8 mouse cellular contexts compared by ENCODE assay signal in the genomic region with DNA sequence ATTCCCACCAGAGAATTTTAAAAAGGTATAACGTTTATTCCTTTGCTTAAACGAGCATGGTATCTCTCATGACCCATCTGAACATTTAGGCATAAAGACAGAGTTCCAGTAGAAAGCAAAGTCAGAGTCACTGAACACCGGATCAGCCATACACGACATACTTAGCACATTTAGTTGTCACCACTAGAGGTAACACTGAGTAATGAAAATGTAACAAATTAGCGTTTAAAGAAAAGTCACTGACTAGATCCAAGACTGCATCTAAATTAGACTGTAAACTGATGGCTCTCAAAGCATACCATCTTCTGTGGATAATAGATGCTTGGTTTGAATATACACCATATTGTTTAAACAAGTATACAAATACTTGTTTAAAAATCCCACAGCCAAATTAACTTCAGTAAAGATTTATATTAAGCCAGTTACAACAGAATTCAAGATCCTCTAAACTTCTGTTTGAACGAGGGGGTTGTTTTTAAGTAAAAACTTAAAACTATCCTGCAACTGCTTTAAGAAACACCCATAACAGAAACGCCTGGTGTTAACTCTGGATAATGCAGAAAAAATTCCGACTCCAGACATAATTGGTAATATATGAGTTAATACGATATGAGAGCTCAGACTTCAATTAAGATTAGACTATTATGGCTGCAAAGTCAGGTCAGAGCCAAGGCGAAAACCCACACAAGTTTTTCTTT. TPM values are rescaled to one million over a fixed set of nuclear protein-coding genes. Genes with fewer than 3 reads are reported as not detected.
DNase-seq lines count a peak whose midpoint lies in the region; ATAC-seq and TF ChIP-seq lines count a peak whose summit lies in the region.

No protein-coding gene starts in this region.

- H3K4me2 ChIP-seq in embryonic facial prominence, embryonic 15.5 days (replicated peaks): peak overlapping the region; percentile 75
- peak overlapping the region; percentile 77 for H3K4me2 ChIP-seq in limb, embryonic 11.5 days (ENCODE audit: low read depth, severe bottlenecking)

- DNase-seq in heart, adult 2 months: no peak
- no peak for DNase-seq in heart, adult 18-20 months
- peak; percentile 35 for DNase-seq in CD4-positive helper T cell, adult 2 months (ENCODE audit: low read depth, low spot score)
- no peak for DNase-seq in limb, embryonic 11.5 days (ENCODE audit: low spot score)
- no peak for DNase-seq in ovary, adult 18-20 months (ENCODE audit: low spot score)
- no peak for DNase-seq in urinary bladder, postnatal 14 days (ENCODE audit: low spot score)

- no peaks in the 10 kb centered on the region; the same call in 1 of the 2 replicates for H3K36me3 ChIP-seq in heart, adult 2 months (ENCODE audit: control insufficient read depth, insufficient read depth, low read length)
- H3K36me3 ChIP-seq in embryonic facial prominence, embryonic 15.5 days: peaks cover 16% of the 10 kb centered on the region
- peaks cover 10% of the 10 kb centered on the region; the same call in 1 of the 2 replicates for H3K36me3 ChIP-seq in limb, embryonic 11.5 days (ENCODE audit: control insufficient read depth, insufficient read depth, low read length)
- H3K36me3 ChIP-seq in small intestine, adult 2 months (ENCODE audit: control insufficient read depth, insufficient read depth, low read length): peaks cover 3% of the 10 kb centered on the region; the same call in 1 of the 2 replicates

- 6% methylated on average over 10 of the region's 10 CpGs for WGBS in heart, adult 2 months
- WGBS in embryonic facial prominence, embryonic 15.5 days: 24% methylated on average over 10 of the region's 10 CpGs
- WGBS in limb, embryonic 11.5 days: 33% methylated on average over 10 of the region's 10 CpGs
- 4% methylated on average over 10 of the region's 10 CpGs for WGBS in small intestine, adult 2 months

- no peaks in the 10 kb centered on the region for H3K9me3 ChIP-seq in embryonic facial prominence, embryonic 15.5 days (replicated peaks)
- no peaks in the 10 kb centered on the region for H3K9me3 ChIP-seq in limb, embryonic 11.5 days (ENCODE audit: control insufficient read depth, low read length)

- H3K27ac ChIP-seq in heart, adult 2 months: peak overlapping the region; percentile 97
- H3K27ac ChIP-seq in embryonic facial prominence, embryonic 15.5 days (replicated peaks): peak overlapping the region; percentile 78; the same call in 1 of the 2 replicates
- no peak overlapping the region for H3K27ac ChIP-seq in limb, embryonic 11.5 days (replicated peaks; ENCODE audit: low read depth, low read length)
- H3K27ac ChIP-seq in small intestine, adult 2 months (ENCODE audit: insufficient read depth, low read depth, low read length): peak overlapping the region; percentile 80

- no peak for ATAC-seq in embryonic facial prominence, embryonic 15.5 days (ENCODE audit: insufficient number of reproducible peaks, low FRiP score, low TSS enrichment, low read depth)
- no peak for ATAC-seq in limb, embryonic 11.5 days (ENCODE audit: insufficient number of reproducible peaks, low FRiP score, low TSS enrichment, low read depth)

- TF ChIP-seq POLR2A in heart, adult 2 months (IDR thresholded peaks at IDR 0.05; ENCODE audit: insufficient read depth, low read depth, low read length): no peak
- no peak for TF ChIP-seq POLR2A in small intestine, adult 2 months (IDR thresholded peaks at IDR 0.05; ENCODE audit: low read depth, low read length)

- H3K4me1 ChIP-seq in heart, adult 2 months (ENCODE audit: control insufficient read depth, insufficient read depth, low read length): peaks cover 1% of the 10 kb centered on the region; the same call in 1 of the 2 replicates
- H3K4me1 ChIP-seq in embryonic facial prominence, embryonic 15.5 days: peaks cover 8% of the 10 kb centered on the region; the same call in 1 of the 2 replicates
- H3K4me1 ChIP-seq in limb, embryonic 11.5 days (ENCODE audit: control insufficient read depth, insufficient read depth, low read length): no peaks in the 10 kb centered on the region
- H3K4me1 ChIP-seq in small intestine, adult 2 months (ENCODE audit: control insufficient read depth, insufficient read depth, insufficient read length, low read length): peaks cover 3% of the 10 kb centered on the region

- no peaks in the 10 kb centered on the region for H3K79me2 ChIP-seq in heart, adult 2 months (replicated peaks; ENCODE audit: control insufficient read depth, insufficient read depth, low read length)

- TF ChIP-seq CTCF in heart, adult 2 months (IDR thresholded peaks at IDR 0.05): peak; percentile 53
- no peak for TF ChIP-seq CTCF in small intestine, adult 2 months (IDR thresholded peaks at IDR 0.05; ENCODE audit: extremely low read depth, insufficient read length, insufficient replicate concordance, low read depth, low read length)

- H3K9ac ChIP-seq in heart, adult 2 months (ENCODE audit: low read depth, low read length): no peak overlapping the region; the same call in 1 of the 2 replicates
- H3K9ac ChIP-seq in embryonic facial prominence, embryonic 15.5 days: peak overlapping the region; percentile 68
- H3K9ac ChIP-seq in limb, embryonic 11.5 days (ENCODE audit: low read length): no peak overlapping the region

- intact Hi-C loops in heart, adult 2 months (cut with DNase I): no loop called here

- no peak for TF ChIP-seq EP300 in heart, adult 2 months (IDR thresholded peaks at IDR 0.05; ENCODE audit: insufficient read depth, low read depth, low read length)

- no peaks in the 10 kb centered on the region for H3K27me3 ChIP-seq in heart, adult 2 months (ENCODE audit: control insufficient read depth, insufficient read depth, low read length)
- no peaks in the 10 kb centered on the region for H3K27me3 ChIP-seq in embryonic facial prominence, embryonic 15.5 days
- H3K27me3 ChIP-seq in limb, embryonic 11.5 days (ENCODE audit: control insufficient read depth, insufficient read depth, low read length): no peaks in the 10 kb centered on the region
- no peaks in the 10 kb centered on the region for H3K27me3 ChIP-seq in small intestine, adult 2 months (ENCODE audit: control insufficient read depth, insufficient read depth, low read length)

- peak overlapping the region; percentile 66 for H3K4me3 ChIP-seq in heart, adult 2 months
- peak overlapping the region; percentile 79 for H3K4me3 ChIP-seq in embryonic facial prominence, embryonic 15.5 days (replicated peaks)
- peak overlapping the region; percentile 67 for H3K4me3 ChIP-seq in limb, embryonic 11.5 days (ENCODE audit: low read depth, low read length)
- peak overlapping the region; percentile 76; the same call in 1 of the 2 replicates for H3K4me3 ChIP-seq in small intestine, adult 2 months (ENCODE audit: low read depth, low read length)

RNA-seq across cellular contexts. Expression of a gene that starts 1.2 kb away (rescaled TPM):
- 1 to 10 TPM in 1 of 2 experiments, under 1 TPM in 1; 0.99 to 1.7 TPM for total RNA-seq in heart, adult 2 months (2021)
- 1.2 and 1.8 TPM in 2 replicates for polyA plus RNA-seq in heart, adult 2 months (2012; rRNA removed)
- total RNA-seq in heart, adult 18-20 months (2021): 1 to 10 TPM; 1.6 to 1.8 TPM
- polyA plus RNA-seq in embryonic facial prominence, embryonic 15.5 days (2015; fragmentation: Nextera tagmentation; extraction: Ambion mirVana): 31.9 and 34.8 TPM in 2 replicates
- 36.9 and 38.9 TPM in 2 replicates for polyA plus RNA-seq in limb, embryonic 11.5 days (2014; fragmentation: Nextera tagmentation; extraction: Ambion mirVana)
- polyA plus RNA-seq in small intestine, adult 2 months (2012; rRNA removed): 0.50 and 0.57 TPM in 2 replicates

RNA-seq across cellular contexts. Expression of a gene that starts 1.7 kb away (rescaled TPM):
- 100 to 1,000 TPM; 525 to 610 TPM for total RNA-seq in heart, adult 2 months (2021)
- 433 and 567 TPM in 2 replicates for polyA plus RNA-seq in heart, adult 2 months (2012; rRNA removed)
- total RNA-seq in heart, adult 18-20 months (2021): 100 to 1,000 TPM; 616 to 630 TPM
- 49.2 and 54.6 TPM in 2 replicates for polyA plus RNA-seq in embryonic facial prominence, embryonic 15.5 days (2015; fragmentation: Nextera tagmentation; extraction: Ambion mirVana)
- polyA plus RNA-seq in limb, embryonic 11.5 days (2014; fragmentation: Nextera tagmentation; extraction: Ambion mirVana): 46.6 and 47.1 TPM in 2 replicates
- 12.9 and 75.5 TPM in 2 replicates for polyA plus RNA-seq in small intestine, adult 2 months (2012; rRNA removed)

RNA-seq across cellular contexts. Expression of a gene that starts 36.5 kb away (rescaled TPM):
- total RNA-seq in heart, adult 2 months (2021): 10 to 100 TPM; 39.9 to 42.9 TPM
- 8.9 and 20.6 TPM in 2 replicates for polyA plus RNA-seq in heart, adult 2 months (2012; rRNA removed)
- total RNA-seq in heart, adult 18-20 months (2021): 10 to 100 TPM; 41.9 to 43.6 TPM
- polyA plus RNA-seq in embryonic facial prominence, embryonic 15.5 days (2015; fragmentation: Nextera tagmentation; extraction: Ambion mirVana): 148 and 158 TPM in 2 replicates
- polyA plus RNA-seq in limb, embryonic 11.5 days (2014; fragmentation: Nextera tagmentation; extraction: Ambion mirVana): 237 and 250 TPM in 2 replicates
- polyA plus RNA-seq in small intestine, adult 2 months (2012; rRNA removed): 0.50 and 0.86 TPM in 2 replicates

Comparison
In these comparisons a context has a peak if more than half of its experiments do, and no peak if none do; other contexts are left out.
1. RNA of a gene that starts 1.2 kb away (polyA plus RNA-seq): 36.9 to 38.9 TPM in limb, embryonic 11.5 days and 31.9 to 34.8 TPM in embryonic facial prominence, embryonic 15.5 days; 1.2 to 1.8 TPM in heart, adult 2 months and 0.50 to 0.57 TPM in small intestine, adult 2 months; every median in the first group is over 10 times any median in the second.
2. Peak in every context shown above with its lines, with median percentiles within 50 percentile points of each other: H3K4me3 ChIP-seq.